Mouse (Mus musculus) embryonic fibroblast, embryonic 13.5 days (primary cell): Measurements from ENCODE around the gene Adora3.
A peak's percentile ranks its signal among the peaks of the same experiment; 100 is the strongest.

Source experiments
- CTCF ChIP-seq: IDR thresholded peaks from 2 replicates; pipeline ENCODE4 v1.5.1; 2011; ENCODE audit warnings: mild to moderate bottlenecking, control low read depth, low read length, moderate library complexity, borderline replicate concordance; ENCODE audit not compliant: insufficient read depth
- POLR2A ChIP-seq: IDR thresholded peaks from 2 replicates; pipeline ENCODE4 v1.6.1; 2011; ENCODE audit warnings: low read depth, mild to moderate bottlenecking, control low read depth, low read length, moderate library complexity

DNA sequence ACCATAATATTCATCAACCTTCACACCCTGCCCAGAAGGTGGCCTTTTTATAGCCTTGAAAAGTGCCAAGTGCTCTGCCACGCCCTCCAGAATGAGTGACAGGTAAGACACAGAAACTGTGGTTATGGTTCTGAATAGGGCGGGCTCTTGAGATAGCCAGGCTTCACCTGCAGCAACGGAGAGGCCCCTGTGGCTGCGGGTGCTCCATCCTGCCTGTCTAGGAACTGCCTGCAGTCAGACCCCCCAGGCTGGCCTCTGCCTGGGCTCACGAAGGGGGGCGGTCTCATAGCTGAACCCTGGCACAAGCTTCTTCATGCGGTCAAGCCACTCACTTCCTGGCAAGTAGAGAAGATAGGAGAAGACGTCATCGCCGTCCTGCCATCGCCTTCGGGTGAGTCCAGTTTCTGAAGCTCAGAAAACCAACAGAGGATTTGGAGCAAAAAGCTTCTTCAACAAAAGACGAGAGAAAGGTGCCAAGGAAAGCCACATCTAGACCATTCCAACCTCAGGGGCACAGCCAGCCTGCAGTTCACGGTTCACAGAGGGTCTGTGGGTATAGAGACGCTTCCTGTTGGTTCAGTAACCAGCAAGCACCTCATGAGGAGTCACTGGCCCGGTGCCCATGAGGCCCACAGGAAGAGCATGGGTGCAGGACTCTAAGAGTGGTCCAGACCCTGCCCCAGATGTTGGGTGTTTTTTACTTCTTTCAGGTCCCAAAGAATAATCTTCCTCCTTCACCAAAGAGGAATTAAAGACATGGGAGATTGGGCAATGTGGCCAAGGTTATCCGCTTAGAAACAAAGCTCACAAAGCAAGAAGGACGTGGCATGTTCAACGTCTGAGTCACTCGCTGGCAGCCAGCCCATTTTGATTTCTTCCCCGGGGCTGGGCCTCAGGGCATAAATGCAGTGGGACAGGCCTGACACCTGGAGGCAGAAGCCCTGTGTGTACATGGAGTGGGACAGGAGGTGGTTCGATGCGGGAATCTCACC lies 24.2 kb downstream of the Adora3 start:
- peak; percentile 80; the same call in 1 of the 2 replicates for TF ChIP-seq CTCF
- TF ChIP-seq POLR2A = no peak
